Mouse (Mus musculus): ENCODE measurements around the gene Tnks1bp1.

Gene Tnks1bp1

DNA sequence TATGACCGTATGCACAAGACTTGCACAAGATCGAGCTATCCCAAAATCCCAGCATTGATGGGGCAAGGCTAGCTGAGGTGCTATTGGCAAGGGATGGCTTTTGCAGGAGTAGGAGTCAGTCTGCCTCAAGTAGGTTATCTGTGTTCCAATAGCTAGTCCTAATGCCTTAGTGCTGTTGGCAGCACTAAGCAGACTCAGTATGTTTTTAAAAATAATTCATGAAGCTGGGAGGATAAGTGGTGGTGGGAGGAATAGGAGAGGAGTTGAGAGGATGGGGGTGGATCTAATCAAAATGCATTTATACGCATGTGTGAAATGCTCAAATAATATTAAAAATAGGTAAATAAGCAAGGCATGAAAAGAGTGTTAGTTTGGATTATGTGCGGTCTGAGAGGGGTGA, 43.5 kb downstream of the Tnks1bp1 start:
- DNase-seq (ENCODE audit: low read depth, low spot score): no peak

GRCm38 (mm10) chr2:85093376-85093775, 45.6 kb downstream of the Tnks1bp1 start:
- DNase-seq (ENCODE audit: low read depth, low spot score): no peak

DNA sequence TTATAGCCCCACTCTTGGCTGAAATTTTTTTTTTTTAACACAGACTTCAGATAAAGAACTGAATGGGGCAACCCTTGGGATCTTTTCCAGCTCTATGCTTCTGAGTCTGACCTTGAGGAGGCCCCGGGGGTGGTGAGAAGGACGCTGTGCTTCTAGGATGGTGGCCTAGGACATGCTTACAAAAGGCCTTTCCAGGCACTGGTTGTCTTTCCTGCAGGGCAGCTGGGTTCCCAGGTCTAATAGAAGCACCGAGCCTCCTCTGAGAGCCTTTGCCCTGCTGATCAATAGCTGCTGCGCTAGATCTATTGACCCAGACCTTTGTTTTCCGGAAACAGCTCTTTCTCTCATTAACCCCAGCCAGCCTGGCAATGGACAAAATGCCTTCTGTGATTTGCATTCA, 48.1 kb downstream of the Tnks1bp1 start:
- no peak for DNase-seq (ENCODE audit: low read depth, low spot score)

DNA sequence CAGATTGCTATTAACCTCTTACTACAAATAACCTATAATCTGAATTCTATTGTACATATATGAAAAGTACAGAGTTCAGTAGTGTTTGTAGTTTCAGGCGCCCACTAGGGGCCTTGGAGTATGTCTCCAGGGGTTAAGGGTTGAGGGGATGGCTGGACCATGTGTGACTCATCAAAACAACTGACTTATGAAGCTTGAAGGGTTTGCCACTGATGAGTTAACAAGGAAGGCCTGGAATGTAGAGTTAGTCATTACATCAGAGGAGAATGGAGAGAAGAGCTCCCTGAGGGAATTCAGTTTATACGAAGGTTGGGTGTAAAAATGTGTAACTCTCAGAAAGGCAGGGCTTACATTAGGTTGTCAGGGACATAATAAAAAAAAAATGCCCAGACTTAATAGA, 50.2 kb downstream of the Tnks1bp1 start:
- DNase-seq (ENCODE audit: low read depth, low spot score): no peak

DNA sequence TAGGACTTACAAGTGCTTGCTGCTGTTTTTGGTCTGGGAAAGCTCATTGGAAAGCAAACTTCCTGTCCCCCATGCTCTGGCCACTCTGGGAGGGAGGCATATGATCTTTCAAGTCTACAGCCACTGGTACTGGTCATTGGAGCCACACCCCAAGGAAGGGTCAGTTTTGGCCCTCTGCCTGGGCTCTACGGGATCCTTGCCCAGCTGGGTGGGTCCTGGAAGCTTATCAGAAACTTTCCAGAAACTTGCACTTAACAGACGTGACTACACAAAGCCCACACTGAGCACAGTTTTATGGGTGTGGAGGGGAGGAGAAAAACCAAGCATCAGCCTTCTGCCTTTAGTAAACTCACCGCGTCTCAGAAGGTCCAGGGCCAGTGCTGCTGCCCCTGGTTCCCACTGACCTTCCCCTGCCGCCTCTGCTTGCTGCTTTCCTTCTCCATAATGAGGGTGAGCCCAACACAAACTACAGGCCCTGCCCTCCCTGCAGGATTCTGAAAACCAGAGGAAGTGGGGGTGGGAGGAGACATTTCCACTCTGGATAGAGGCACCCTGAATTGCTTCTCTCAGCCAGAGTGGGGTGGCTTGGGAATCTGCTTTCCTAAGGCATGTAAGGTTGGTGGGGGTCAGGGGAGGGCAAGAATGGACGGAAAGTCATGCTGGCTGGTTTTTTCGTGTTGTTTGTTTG, 51.1 kb downstream of the Tnks1bp1 start:
- no peak for DNase-seq (ENCODE audit: low read depth, low spot score)

DNA sequence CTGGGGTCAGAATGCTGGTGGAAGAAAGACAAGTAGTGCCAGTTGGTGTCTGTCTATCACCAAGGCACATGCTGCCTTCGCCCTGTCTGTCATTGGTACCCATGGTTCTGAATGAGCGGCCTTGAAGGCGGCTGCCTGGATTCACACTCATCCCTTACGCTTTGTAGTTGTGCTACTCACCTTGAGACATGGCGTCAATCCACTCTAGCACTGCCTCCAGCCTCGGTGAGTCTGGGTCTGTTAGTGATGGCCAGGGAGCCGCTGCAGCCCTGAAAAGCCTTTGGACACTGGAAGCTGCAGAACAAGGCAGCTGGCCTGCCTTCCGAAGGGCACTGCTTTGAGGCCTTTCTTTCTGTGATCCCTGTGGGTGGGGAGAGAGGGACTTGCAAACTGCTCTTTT, 55.4 kb downstream of the Tnks1bp1 start:
- DNase-seq (ENCODE audit: low read depth, low spot score): no peak

DNA sequence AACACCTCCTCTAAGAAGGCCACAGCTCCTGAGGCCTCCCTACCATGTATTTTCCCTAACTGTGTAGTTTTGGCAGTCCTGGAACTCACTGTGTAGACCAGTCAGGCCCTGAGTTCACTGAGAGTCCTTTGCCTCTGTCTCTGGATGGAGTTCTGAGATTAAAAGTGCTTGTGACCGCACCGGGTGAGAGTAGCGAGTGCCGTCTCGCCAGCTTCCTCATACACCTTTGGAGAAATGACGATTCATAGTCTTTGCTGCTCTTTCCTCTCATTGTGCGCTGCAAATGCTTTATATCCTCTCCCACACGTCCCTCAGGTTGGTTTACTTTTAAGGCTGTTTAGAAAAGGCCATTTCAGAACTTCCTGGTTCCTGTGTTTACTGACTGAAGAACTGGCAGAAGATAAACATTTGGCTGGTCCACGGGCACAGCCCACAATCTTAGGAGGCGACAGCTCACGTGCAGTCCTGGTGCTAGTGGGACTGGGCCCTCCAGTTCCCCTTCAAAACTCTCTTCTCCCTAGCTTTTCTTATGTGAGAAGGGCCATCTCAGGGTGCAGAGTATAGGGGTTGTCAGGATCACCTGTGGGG, 57.7 kb downstream of the Tnks1bp1 start:
- no peak for DNase-seq (ENCODE audit: low read depth, low spot score)

DNA sequence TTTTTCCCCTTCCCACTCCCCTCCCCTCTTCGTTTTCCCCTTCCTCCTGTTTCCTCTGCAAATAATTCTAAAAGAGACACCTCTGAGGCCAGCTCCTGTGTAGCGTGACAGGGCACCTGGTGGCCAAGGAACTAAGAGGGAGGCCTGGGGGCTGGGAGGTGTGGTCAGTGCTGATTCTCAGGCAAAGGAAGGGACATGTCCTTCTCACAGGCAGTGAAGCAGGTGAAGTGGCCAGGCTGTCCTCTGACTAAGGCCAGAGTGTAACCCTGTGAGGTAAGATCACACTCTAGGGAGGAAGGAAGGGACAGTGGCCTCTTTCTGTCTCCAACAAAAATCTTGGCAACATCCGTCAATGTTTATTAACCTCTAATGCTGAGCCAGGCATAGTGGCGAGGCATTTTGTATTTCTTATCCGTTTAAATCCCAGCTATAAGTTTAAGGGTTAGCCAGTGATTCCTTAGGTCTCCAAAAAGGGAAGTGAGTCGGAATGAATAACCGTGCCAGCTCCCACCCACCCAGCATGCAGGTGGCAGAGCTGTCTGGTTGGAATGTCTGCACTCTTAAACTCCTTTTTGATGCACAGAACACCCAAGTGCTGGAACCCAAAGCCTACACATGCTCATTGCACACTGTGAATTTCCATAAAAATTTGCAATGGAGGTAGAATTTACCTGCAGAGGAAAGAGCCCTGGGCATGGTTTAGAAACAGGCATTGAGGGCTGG, 58.4 kb downstream of the Tnks1bp1 start:
- no peak for DNase-seq (ENCODE audit: low read depth, low spot score)

DNA sequence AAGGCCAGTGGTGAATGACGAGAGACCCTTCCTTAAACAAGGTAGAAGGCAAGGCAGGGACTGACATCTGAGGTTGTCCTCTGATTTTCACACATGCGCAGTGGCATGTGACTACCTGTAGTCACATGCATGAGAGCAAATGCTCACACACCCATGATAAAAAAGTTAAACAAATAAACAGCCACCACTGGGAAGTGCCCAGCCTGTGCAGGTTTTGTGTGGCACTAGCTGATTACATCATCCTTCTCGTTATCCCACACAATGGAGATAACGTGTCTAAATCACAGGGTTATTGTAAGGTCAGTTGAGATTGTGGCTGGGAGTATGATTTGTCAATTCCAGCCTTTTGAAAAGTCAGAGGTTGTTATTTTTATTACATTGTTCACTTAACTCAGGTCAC, 59.1 kb downstream of the Tnks1bp1 start:
- no peak for DNase-seq (ENCODE audit: low read depth, low spot score)

DNA sequence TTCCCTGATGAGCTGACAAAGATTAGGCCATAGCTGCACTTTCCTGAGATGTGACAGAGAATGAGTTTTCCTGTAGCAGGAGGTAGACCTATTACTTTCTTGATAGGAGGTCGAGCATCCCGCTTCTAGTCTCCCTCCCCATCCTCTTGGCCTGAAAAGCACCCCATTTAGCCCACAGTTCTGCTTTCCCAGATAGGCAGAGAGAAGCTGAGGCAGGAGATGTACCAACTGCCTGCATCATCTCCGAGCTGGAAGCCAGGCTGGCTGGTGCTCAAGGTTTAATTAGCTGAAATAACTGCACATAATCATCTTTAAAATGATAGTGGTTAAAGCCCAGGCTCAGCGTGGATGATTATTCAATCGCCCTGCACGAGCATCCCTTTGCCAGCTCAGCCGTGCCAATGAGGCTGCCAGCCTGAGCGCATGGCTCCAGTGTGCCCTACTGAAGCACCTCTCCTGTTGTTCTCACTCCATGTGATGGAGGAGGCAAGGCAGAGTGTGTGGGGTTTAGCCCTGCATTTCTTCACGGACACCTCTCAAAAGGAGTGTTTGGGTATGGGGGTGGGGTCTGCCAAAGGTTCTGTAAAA, 62.6 kb downstream of the Tnks1bp1 start:
- no peak for DNase-seq (ENCODE audit: low read depth, low spot score)
